Mouse (Mus musculus): Measurements from ENCODE around the gene Tbc1d10b.
A peak's percentile ranks its signal among the peaks of the same experiment; 100 is the strongest.

Tbc1d10b gene

GRCm38 (mm10) chr7:127225147-127225995, 17.1 kb upstream of the Tbc1d10b start:
- peak in 1 of 2 experiments; percentile 53 for DNase-seq (ENCODE audit: low spot score in 2 of 2)

DNA sequence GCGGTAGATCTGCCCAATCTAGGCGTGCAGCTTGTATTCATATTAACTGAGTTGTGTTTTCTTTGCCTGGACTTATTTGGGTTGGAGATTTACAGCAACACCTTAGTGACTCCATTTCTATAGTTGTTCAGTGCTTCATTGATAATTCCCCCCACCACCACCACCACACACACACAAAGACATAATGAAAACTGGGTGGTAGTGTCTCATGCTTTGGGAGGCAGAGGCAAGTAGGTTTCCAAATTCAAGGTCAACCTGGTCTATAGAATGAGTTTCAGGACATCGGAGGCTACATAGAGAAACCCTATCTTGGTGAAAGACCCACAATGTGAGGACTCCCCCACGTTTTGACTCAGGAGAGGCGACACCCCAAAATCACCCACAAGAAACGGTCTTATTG, 16.3 kb upstream of the Tbc1d10b start:
- no peak for DNase-seq (ENCODE audit: low spot score in 2 of 2)

DNA sequence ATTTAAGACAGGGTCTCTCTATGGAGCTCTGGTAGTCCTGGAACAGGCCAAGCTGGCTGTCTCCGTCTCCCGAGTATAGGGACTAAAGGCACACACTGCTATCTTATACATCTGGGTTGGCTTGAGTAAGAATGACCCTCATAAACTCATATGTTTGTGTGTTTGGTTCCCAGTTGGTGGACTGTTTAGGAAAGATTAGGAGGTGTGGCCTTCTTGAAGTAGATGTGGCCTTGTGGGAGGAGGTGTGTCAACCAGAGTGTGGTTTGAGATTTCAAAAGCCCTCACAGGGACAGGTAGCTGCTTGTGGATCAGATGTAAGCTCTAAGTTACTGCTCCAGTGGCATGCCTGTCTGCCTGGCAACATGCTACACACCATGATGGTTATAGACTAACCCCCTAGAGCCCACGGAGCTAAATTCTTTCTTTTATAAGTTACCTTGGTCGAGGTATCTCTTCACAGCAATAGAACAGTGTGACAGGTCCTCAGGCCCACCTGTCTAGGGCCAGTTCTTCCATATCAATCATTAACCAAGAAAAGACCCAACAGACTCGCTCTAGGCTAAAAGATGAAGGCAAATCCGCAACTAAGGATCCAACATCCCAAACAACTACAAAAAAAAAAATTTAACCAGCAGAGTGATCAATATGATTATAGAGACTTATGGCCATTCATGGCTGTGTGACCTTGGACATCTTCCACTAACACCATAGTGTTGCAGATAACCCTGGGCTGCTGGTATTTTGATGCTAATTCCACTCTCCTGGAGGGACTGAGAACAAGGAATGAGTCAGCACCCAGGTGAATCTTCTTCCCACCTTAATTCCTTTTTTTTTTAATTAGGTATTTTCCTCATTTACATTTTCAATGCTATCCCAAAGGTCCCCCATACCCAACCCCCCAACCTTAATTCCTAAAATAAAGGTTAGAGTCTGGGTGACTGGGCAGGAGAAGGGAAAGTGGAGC, 15.5 kb upstream of the Tbc1d10b start:
- DNase-seq (ENCODE audit: low spot score in 2 of 2): no peak

- DNase-seq (ENCODE audit: low spot score in 2 of 2): no peak
These were observed 14.8 kb upstream of the Tbc1d10b start for GRCm38 (mm10) chr7:127223106-127223505.

- DNase-seq (ENCODE audit: low spot score in 2 of 2): peak in 1 of 2 experiments; percentile 16
These were observed 12.2 kb upstream of the Tbc1d10b start for GRCm38 (mm10) chr7:127220440-127220839.

DNA sequence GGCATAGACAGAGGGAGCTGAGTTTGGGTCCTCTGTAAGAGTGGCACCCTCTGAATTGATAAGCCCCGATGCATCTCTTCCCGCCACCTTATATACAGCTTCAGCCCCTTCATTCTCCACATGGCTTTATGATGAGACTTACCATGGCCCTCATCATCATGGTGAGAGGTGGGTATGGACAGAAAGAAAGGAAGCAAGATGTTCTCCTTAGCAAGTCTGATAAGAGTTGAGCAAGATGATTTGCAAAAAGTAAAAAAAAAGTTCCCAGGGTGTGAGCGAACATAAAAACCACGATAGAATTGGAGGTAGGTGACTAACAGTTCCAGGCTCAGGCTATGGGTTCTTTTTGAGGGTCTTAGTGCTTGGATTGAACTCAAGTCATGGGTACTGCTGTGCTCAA, 10.4 kb upstream of the Tbc1d10b start:
- DNase-seq (ENCODE audit: low spot score in 2 of 2): peak in 1 of 2 experiments; percentile 35

GRCm38 (mm10) chr7:127217901-127218642, 9.8 kb upstream of the Tbc1d10b start:
- DNase-seq (ENCODE audit: low spot score in 2 of 2): peak; percentile 58 to 65

- DNase-seq (ENCODE audit: low spot score in 2 of 2): no peak
These were observed 9.2 kb upstream of the Tbc1d10b start for GRCm38 (mm10) chr7:127217475-127217874.

DNA sequence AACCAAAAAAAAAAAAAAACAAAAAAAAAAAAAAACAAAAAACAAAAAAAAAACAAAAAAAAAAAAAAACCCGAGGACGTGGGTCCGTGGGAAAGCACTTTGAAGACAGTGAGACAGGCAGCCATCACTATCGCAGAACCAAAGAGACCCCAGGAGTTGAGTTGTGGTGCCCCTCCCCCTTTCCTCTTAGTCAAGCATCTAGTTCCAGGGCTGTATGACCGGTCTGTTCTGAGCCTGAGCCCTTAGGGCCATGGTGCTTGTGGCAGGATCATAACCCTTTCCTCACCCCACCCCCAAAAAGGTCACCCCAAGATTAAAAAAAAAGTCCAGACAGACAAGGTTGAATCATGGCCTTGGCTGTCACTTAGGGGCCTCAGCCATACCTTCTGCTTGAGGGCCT, 8.0 kb upstream of the Tbc1d10b start:
- DNase-seq (ENCODE audit: low spot score in 2 of 2): no peak

- peak; percentile 59 to 76 for DNase-seq (ENCODE audit: low spot score in 2 of 2)
These were observed 7.0 kb upstream of the Tbc1d10b start for GRCm38 (mm10) chr7:127214981-127215871.

DNA sequence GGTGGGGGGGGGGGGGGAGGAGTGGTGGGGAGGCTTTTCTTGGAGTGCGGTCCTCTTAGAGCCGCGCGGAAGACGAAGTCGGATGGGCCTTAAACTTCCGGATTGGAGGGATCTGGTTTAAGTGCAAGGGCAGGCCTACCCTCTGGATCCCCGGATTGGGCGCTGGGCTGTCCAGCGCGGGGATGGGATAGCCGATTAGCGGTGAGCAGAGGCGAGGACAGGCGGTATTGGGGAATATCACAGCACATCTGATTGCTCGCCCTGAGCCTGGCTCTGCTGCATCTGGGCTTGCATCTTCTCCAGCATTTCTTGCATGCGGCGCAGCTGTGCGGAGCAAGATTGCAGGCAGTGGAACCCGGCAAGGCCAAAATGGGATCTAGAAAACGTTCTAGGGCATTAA, 6.3 kb upstream of the Tbc1d10b start:
- DNase-seq (ENCODE audit: low spot score in 2 of 2): no peak

- no peak for DNase-seq (ENCODE audit: low spot score in 2 of 2)
These were observed 5.7 kb upstream of the Tbc1d10b start for GRCm38 (mm10) chr7:127213930-127214329.

GRCm38 (mm10) chr7:127213485-127213884, 5.2 kb upstream of the Tbc1d10b start:
- DNase-seq (ENCODE audit: low spot score in 2 of 2): peak in 1 of 2 experiments; percentile 64

- no peak for DNase-seq (ENCODE audit: low spot score in 2 of 2)
These were observed 4.4 kb upstream of the Tbc1d10b start for GRCm38 (mm10) chr7:127212432-127213250.

DNA sequence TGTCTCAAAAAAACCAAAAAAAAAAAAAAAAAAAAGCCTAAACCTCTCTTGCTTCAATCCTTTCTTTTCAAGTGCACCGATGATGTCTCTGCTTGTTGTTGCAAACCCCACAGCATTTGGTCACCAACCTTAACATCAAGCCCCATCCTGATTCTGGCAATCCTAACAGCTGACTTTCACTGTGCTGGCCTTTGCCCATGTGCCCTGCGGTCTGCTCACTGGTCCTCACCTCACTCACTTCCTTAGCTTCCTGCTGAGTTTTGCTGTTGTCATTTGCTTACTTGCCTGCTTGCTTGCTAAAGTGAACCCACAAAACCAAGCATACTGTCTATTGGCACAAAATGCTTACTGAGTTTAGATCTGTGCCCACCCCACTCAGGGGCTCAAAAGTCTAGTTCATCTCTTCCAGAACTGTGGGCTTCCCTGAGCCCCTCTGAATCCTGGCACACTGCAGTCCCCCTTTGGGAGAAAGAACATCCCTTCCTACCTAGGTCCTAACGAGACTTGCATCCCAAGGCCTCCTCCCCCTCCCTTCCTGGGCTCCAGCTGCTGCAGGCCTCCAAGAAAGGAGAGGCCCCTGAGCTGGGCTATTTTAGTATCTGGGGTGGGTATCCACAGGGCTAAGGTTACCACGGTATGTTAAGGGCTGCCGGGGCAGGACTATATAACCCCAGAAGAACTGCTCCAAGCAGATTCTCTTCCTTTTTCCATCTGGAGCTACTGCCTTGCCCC, 2.9 kb upstream of the Tbc1d10b start:
- no peak for DNase-seq (ENCODE audit: low spot score in 2 of 2)

- no peak for DNase-seq (ENCODE audit: low spot score in 2 of 2)
These were observed 2.0 kb upstream of the Tbc1d10b start for GRCm38 (mm10) chr7:127210266-127210665.

- DNase-seq (ENCODE audit: low spot score in 2 of 2): no peak
These were observed 1.6 kb upstream of the Tbc1d10b start for GRCm38 (mm10) chr7:127209851-127210250.

- peak; percentile 87 to 93 for DNase-seq (ENCODE audit: low spot score in 2 of 2)
These were observed 528 bp upstream of the Tbc1d10b start, which contains the start of gene Mylpf for GRCm38 (mm10) chr7:127208553-127209438. TSS of gene Mylpf (plus strand) at chr7:127208890.
